Mouse (Mus musculus) layer of hippocampus, adult 6 months (tissue): ENCODE results near the gene Slc39a9. TPM values are rescaled to one million over a fixed set of nuclear protein-coding genes. Genes with fewer than 3 reads are reported as not detected.

Source experiments
- long read RNA-seq, 2 experiments: library from polyadenylated mRNA; unstranded; transcript quantifications; one replicate each; pipeline ENCODE4 v2.0.0; 2019 to 2020
- polyA plus RNA-seq: library from polyadenylated mRNA; unstranded; fragments of <200 nt; fragmentation: Nextera tagmentation; gene quantifications from 2 replicates; pipeline ENCODE4 v1.2.3, GENCODE M21; 2021

Gene Slc39a9
- 23.9 and 25.0 TPM in 2 replicates for polyA plus RNA-seq
- long read RNA-seq, experiment 1, full-length matches to known transcripts, result 6 of 14 reads
- long read RNA-seq, experiment 1, partial matches to known transcripts, result 0 of 14 reads
- long read RNA-seq, experiment 1, other reads (novel, unspliced or antisense), result 8 of 14 reads
- long read RNA-seq, experiment 2, full-length matches to known transcripts, result 45 of 103 reads
- long read RNA-seq, experiment 2, partial matches to known transcripts, result 50 of 103 reads
- long read RNA-seq, experiment 2, other reads (novel, unspliced or antisense), result 8 of 103 reads

DNA sequence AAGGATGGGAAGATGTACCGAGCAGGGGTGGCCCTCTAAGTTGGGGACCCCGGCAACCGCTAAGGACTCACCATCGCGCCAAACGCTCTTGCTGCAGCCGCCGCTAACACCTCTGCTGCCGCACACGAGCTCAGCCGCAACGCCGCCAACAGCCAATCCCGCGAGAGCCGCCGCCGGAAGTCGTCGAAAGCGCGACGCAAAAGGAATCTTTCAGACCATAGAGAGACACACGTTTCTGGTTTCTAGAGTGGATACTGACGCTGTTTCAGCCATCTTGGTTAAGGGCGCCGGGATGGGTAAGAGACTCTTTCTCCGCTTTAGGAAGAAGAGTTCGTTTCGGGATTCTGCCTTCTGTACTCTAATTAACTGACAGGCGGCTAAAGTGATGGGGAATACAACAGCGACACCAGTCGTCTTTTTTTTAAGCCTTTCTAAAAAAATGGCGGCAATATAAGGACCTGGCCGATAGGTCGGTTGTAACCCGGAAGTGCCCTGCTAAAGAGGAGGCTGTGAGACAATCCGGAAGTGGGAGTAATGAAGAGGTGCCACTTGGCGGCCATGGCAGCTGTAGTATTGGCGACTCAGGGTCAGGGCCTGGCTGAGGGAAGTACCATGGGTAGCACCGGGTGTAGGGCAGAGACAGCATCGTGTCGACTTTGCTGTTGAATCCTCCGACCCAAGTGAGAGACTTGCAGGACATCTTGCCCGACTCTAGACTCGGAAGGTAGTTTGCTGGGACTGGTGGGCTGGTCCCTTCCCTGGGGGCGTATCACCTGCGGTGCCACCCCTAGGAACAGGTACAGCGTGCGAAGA, at the start of gene Slc39a9, which contains the start of gene Erh:
Gene Slc39a9, plus strand, starts transcription at position 191 of the 813 bp plus-strand sequence.
Gene Erh, minus strand, starts transcription at position 649 of the 813 bp plus-strand sequence.

GRCm38 (mm10) chr12:80692269-80692972, 48.7 kb downstream of the Slc39a9 start, which contains the start of gene Plekhd1:
Gene Plekhd1 (plus strand): TSS chr12:80692591.

Other genes with a start within 250 kb of the Slc39a9 start
- gene Dcaf5, start 207.3 kb upstream of the Slc39a9 start, polyA plus RNA-seq, result 10.7 and 13.3 TPM in 2 replicates
- gene Exd2, start 180.8 kb upstream of the Slc39a9 start, polyA plus RNA-seq, result 30.5 and 35.1 TPM in 2 replicates
- gene Galnt16, start 125.6 kb upstream of the Slc39a9 start, polyA plus RNA-seq, result 40.9 and 41.1 TPM in 2 replicates
- gene Erh, start 458 bp downstream of the Slc39a9 start, polyA plus RNA-seq, result 178 and 232 TPM in 2 replicates
- 1.0 and 1.1 TPM in 2 replicates for gene Plekhd1, start 48.7 kb downstream of the Slc39a9 start, polyA plus RNA-seq
- gene Ccdc177, start 116.8 kb downstream of the Slc39a9 start, polyA plus RNA-seq, result 1.3 and 1.7 TPM in 2 replicates
- gene Susd6, start 146.6 kb downstream of the Slc39a9 start, polyA plus RNA-seq, result 24.8 and 27.7 TPM in 2 replicates